Mouse (Mus musculus) midbrain, embryonic 10.5 days (tissue): ENCODE data around the gene Top3b. TPM values are rescaled to one million over a fixed set of nuclear protein-coding genes. Genes with fewer than 3 reads are reported as not detected.

Experiments used
- polyA plus RNA-seq: library from polyadenylated mRNA; unstranded; fragments of >200 nt; fragmentation: Nextera tagmentation; extraction: Ambion mirVana; gene quantifications from 2 replicates; pipeline ENCODE4 v1.2.1, GENCODE M21; 2016

Gene Top3b
- polyA plus RNA-seq, 1 experiment from 2014 or later, result 60.5 TPM

Other genes with a start within 250 kb of the Top3b start
- gene Olfr19, start 194.3 kb upstream of the Top3b start, polyA plus RNA-seq, result not detected in 2 replicates
- gene Spag6l, start 41.3 kb upstream of the Top3b start, polyA plus RNA-seq, result 1.4 and 1.8 TPM in 2 replicates
- 0.07 and 0.17 TPM in 2 replicates for gene Igll1, start 6.8 kb upstream of the Top3b start, polyA plus RNA-seq
- gene Vpreb1, start 107 bp downstream of the Top3b start, polyA plus RNA-seq, result 2.1 and 2.2 TPM in 2 replicates
- 26.6 and 30.0 TPM in 2 replicates for gene Ppm1f, start 25.7 kb downstream of the Top3b start, polyA plus RNA-seq
- gene Mapk1, start 112.6 kb downstream of the Top3b start, polyA plus RNA-seq, result 147 TPM in 2 replicates
- gene Ypel1, start 199.0 kb downstream of the Top3b start, polyA plus RNA-seq, result 99.1 and 109 TPM in 2 replicates
- 149 and 170 TPM in 2 replicates for gene Ppil2, start 240.5 kb downstream of the Top3b start, polyA plus RNA-seq